Mouse (Mus musculus) right cerebral cortex, postnatal 36 days (tissue): ENCODE results near the gene Ctbs.
"Not testable (repeated sequence)": the region's sequence is repeated elsewhere in the genome, so short reads cannot be mapped to it uniquely, and the experiment has no call there.

Experiments used
- DNase-seq, 2 experiments: peaks; one replicate each; pipeline ENCODE4 v3.0.0; 2022; ENCODE audit warnings: low spot score in 2 of 2, mixed read lengths in 1 of 2

Gene Ctbs

GRCm38 (mm10) chr3:146449745-146450250, at the start of gene Ctbs:
Ctbs (plus strand) TSS chr3:146449795.
- DNase-seq, result no peak

DNA sequence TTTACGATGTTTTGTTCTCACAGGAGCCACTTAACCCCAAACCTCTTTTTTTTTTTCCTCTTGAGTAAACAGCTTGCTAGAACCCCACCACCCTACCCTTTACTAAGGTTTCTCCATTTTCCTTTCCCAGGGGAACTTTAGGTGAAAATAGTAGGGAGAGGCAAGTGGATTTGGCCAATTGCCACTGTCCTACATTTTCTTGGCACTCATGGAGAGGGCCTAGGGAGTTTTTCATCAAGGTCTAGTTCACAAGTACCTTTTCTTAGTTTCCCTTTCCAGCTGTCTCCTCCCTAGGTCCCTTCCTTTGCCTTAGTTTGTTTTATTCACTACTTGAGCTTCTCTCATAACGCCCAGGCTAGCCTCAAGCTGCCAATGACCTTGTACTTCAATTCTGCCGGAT, 45.8 kb upstream of the Ctbs start:
- no peak for DNase-seq

DNA sequence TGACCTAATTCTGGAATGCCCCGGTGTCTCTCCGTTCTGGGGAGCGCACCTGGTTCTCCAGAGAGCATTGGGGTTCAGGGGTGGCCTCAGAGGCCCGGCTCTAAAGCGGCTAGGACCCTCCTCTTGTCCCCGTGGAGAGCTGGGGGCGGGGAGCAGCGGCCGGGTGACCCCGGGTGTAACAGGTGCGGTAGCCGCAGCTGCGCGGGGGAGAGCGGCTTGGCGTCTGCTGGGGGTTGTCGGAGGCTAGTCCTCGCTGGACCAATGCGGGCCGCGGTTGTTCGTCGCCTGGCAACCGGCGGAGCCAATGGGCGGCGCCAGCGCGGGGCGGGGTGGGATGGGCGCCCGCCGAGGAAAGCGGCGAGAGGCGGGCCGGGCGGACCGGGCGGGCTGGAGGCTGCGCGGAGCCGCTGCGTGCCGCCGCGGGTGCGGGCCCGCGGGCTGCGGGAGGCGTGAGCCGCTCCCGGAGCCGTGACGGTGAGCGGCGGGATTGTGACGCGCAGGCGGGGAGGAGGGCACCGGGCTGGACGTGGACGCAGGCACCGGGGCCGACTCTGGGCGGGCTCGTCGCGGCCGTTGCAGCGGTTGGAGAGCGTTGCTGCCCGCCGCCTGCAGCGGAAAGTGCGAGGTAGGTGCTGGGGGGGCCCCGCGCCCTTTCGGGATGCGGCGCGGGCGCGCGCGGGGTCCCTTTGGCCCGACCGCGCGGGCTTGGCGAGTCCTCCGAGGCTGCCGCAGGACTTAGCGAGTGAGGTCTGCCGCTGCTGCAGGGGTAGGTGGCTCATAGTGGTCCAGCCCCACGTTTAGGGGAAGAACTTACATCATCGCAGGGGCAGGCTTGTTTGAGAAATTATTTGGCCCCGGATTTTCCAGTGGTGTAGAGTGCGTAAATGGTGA, 45.0 kb upstream of the Ctbs start, which contains the start of gene Ssx2ip:
TSS of gene Ssx2ip (plus strand) at position 332 of the 891 bp plus-strand sequence.
- DNase-seq, result peak; percentile 93 to 95

GRCm38 (mm10) chr3:146405213-146406006, 44.2 kb upstream of the Ctbs start:
- DNase-seq, result no peak

DNA sequence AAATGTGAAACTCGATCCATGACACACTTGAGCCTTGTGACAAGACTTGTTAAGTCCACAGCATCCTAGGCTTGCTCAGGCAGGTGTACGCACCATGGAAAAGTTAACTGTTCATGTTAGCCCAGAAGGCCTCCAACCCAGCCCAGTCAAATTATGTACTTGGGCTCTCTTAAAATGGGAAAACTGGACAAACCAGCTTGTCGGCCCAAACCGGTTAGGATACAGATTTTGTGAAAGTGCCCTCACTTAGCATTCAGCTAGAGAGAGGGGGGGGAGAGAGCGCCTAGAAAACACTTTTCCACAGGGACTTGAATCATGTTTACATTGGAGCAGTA, 43.6 kb upstream of the Ctbs start:
- no peak for DNase-seq

- DNase-seq, result no peak
Observed at GRCm38 (mm10) chr3:146407086-146407721, 42.4 kb upstream of the Ctbs start.

- no peak for DNase-seq
Observed at GRCm38 (mm10) chr3:146410114-146410513, 39.5 kb upstream of the Ctbs start.

DNA sequence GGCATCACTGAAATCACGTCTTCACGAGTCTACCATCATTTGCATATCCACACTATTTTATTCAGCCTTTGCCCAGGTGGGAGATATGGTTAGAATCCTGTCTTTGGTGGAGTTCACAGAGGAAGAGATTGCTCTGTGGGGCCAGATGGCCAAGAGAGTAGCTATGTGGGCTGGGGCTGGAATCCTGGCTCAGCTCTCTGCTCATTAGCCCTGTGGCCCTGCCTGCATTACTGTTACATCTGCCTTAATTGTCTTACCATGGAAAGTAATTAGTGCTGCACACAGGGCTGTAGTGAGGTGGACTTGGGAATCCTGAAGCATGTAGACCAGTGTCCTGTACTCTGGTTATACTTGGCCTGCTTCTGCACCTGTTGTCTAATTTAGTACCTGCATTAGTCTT, 37.6 kb upstream of the Ctbs start:
- DNase-seq, result no peak

DNA sequence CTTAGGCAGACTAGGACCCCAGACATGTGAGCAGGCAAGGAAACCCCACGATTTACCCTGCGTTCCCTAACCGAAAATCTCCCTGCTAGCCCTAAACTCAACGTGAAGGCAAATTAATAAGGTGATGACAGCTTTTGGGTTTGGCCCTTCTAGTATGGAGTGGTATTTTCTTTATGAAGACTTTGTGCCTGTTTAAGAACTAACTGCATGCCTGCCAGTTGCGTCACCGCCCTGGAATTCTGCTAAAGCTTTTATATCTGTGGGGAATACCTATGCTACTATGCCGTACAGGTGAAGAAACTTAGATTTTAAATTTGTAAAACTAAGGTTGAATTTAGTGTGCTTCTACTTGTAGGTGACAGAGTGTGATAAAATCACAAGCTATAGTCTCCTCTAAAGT, 37.1 kb upstream of the Ctbs start:
- no peak for DNase-seq

DNA sequence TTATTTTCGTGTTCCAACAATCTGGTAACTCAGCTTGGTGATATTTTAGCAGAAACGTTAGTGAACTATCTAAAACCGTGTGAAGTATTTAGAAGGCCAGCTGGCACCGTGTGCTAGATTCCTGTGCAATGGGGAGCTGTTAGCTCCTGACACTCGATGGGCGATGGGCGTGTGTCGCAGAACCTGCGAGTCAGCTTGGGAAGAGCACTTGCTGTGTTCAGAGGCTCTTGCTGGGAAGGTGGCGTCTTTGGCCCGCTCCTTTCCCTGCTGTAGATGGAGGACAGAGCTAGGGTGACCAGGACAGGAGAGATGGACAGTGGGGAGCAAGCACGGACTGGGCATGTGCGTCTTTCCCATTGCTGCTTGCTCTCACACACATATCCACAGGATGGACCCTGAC, 36.6 kb upstream of the Ctbs start:
- no peak for DNase-seq

GRCm38 (mm10) chr3:146413992-146414391, 35.6 kb upstream of the Ctbs start:
- DNase-seq, result no peak

DNA sequence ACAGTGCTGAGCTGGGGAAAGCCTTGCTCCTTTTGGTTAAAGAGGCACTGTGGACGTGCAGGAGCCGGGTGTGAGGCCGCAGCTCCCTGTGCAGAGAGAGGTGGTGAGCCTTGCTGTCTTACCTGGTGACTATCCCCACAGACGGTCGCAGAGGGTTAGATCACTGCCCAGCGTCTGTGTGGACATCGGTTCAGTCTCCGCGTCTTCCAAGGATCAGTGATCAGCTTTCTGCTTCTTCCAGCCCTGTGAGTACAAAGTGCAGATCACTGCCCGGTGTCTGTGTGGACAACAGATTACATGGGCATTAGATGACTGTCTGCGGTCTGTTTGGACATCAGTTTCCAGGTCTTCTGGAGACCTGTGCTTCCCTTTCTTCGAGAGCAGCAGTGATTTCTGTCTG, 35.0 kb upstream of the Ctbs start:
- no peak for DNase-seq

- no peak for DNase-seq
Observed at GRCm38 (mm10) chr3:146417873-146418272, 31.7 kb upstream of the Ctbs start.

DNA sequence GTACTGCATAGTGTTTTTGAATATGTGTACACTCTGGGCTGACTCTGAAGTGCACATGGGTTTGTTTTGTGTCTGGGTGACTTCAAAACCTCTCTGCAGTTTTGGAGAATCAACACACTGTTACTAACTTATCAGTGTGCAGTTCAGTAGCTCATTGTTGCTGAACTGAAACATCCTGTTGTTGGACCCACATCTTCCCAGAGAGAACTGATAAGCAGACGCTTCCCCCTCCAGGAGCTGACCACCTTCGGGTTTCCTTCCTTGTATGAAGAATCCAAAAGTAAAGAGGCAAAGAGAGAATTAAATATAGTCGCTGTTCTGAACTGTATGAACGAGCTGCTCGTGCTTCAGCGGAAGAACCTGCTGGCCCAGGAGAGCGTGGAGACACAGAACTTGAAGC, 30.7 kb upstream of the Ctbs start:
- DNase-seq, result no peak

DNA sequence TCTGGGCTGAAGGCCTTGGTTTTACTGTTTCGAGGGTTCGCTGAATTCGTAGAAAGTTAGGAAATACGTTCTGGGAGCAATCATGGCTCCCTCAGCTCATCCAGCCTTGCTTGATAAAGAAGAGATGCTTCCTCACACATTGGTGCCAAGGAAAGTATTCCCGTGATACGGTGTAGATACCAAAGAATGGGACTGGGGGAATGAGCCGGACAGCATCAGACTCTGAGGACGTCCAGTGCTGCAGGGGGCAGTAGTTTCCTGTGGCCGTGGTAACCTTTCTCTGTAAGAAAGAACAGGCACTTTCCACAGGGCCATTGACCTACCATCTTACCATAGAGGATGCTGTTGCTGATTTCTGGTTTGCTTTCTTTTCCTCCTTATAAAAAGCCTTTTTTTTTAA, 30.1 kb upstream of the Ctbs start:
- DNase-seq, result no peak

DNA sequence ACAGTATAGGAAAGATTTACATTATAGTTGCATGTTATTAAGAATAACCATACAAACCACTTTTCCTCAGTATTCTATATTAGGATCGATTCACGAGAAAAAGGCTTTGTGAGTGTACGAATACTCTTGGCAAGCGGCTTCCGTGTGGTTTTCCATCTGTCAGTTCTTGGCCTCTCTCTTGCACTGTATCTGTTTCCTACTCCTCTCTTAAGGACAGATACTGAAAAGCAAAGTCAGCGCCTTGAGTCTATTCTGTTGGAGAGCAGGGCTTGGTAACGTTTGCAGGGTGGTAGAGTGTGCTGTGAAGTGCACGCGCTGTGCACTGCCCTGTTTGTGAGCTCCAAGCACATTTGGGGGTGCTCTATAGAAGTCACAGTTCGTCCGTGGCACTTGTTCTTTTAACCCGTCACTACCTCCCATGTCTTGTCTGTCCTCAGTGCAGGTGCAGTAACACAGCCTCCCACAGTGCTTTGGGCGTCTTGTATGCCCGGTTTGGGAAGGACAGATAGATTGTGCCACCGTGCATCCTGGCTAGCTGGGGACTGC, 29.5 kb upstream of the Ctbs start:
- no peak for DNase-seq

DNA sequence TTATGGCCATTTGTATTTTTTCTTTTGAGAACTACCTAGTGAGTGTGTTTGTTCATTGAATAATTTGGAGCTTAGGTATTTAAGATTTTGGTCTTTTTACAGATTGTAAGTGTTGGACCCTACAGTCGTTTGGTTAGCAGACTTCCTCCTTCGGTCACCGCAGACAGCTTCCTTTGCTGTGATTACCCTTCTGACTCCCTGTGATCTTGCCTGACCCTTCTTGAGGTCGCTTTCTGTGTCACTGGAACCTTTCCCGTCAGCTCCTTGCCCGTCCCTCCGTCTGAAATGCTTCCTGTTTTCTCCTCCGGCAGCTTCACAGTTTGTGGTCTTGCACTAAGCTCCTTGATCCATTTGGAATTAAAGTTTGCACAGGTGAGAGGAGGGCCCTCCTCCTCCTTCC, 27.8 kb upstream of the Ctbs start:
- DNase-seq, result no peak

DNA sequence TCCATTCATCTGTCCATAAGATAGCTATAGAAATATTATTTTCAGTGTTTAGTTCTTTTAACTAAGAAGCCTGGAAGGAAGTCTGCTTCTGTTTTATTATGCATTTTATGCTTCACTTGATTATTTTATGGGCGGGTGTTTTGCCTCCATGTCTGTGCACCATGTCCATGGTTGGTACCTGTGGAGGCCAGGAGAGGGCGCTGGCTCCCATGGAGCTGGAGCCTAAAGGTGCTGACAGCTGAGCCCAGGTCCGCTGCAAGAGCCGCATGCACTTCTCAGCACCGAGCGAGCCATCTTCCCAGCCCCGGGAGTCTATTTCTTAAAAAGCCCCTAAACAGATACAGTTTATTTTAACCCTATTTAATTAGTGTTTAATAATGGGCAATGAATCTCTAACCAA, 25.9 kb upstream of the Ctbs start:
- DNase-seq, result no peak

GRCm38 (mm10) chr3:146424306-146424900, 25.2 kb upstream of the Ctbs start:
- DNase-seq, result no peak

GRCm38 (mm10) chr3:146425902-146426301, 23.7 kb upstream of the Ctbs start:
- DNase-seq, result no peak

- DNase-seq, result no peak
Observed at GRCm38 (mm10) chr3:146426489-146426888, 23.1 kb upstream of the Ctbs start.

GRCm38 (mm10) chr3:146433063-146433462, 16.5 kb upstream of the Ctbs start:
- DNase-seq, result not testable (repeated sequence)
